Mouse (Mus musculus) forebrain, embryonic 12.5 days (tissue): ENCODE results near the gene 1700109H08Rik. TPM values are rescaled to one million over a fixed set of nuclear protein-coding genes. Genes with fewer than 3 reads are reported as not detected.
"Not testable (repeated sequence)": the region's sequence is repeated elsewhere in the genome, so short reads cannot be mapped to it uniquely, and the experiment has no call there.

Experiments used
- ATAC-seq: fragments of 200-750 bp; cut with Nextera tagmentation; 2 replicates; pipeline ENCODE4 v1.8.0; 2017; ENCODE audit warnings: moderate TSS enrichment; ENCODE audit not compliant: low FRiP score
- H3K27ac ChIP-seq: fragments of 300-500 bp; sonication (generic); 2 replicates; pipeline ENCODE4 v1.5.1; 2016; ENCODE audit warnings: mild to moderate bottlenecking
- H3K27me3 ChIP-seq: fragments of 300-500 bp; sonication (generic); 2 replicates; pipeline ENCODE4 v1.6.1; 2016; ENCODE audit warnings: mild to moderate bottlenecking
- H3K36me3 ChIP-seq: fragments of 300-500 bp; sonication (generic); replicated peaks from 2 replicates; pipeline ENCODE4 v1.6.1; 2016; ENCODE audit warnings: mild to moderate bottlenecking
- H3K4me1 ChIP-seq: fragments of 300-500 bp; sonication (generic); 2 replicates; pipeline ENCODE4 v1.6.1; 2016
- H3K4me2 ChIP-seq: fragments of 300-500 bp; sonication (generic); 2 replicates; pipeline ENCODE4 v1.6.1; 2016; ENCODE audit warnings: mild to moderate bottlenecking, moderate library complexity
- H3K4me3 ChIP-seq: fragments of 300-500 bp; sonication (generic); replicated peaks from 2 replicates; pipeline ENCODE4 v1.5.1; 2016; ENCODE audit warnings: mild to moderate bottlenecking
- H3K9ac ChIP-seq: fragments of 300-500 bp; sonication (generic); 2 replicates; pipeline ENCODE4 v1.6.1; 2016; ENCODE audit warnings: mild to moderate bottlenecking
- H3K9me3 ChIP-seq: fragments of 300-500 bp; sonication (generic); 2 replicates; pipeline ENCODE4 v1.6.1; 2016
- WGBS: fragments of 180-500 bp; shearing (Covaris S2); methylation state at CpG from one replicate; pipeline ENCODE4 v1.1.7; 2016; 5-methylcytosine and 5-hydroxymethylcytosine counted together
- polyA plus RNA-seq: library from polyadenylated mRNA; unstranded; fragments of >200 nt; fragmentation: Nextera tagmentation; extraction: Ambion mirVana; gene quantifications from 2 replicates; pipeline ENCODE4 v1.2.1, GENCODE M21; 2016

Gene 1700109H08Rik
- polyA plus RNA-seq: 4.9 and 6.2 TPM in 2 replicates

- no peak within 1 kb of the TSS for H3K9ac ChIP-seq
- H3K9me3 ChIP-seq: no peaks in the 10 kb centered on the region
- H3K27ac ChIP-seq: no peak within 1 kb of the TSS
- no peaks in the 10 kb centered on the region for H3K27me3 ChIP-seq
- 93% methylated on average over 4 of the region's 4 CpGs for WGBS
- peaks cover 90% of the 10 kb centered on the region for H3K36me3 ChIP-seq
- H3K4me3 ChIP-seq: no peak within 1 kb of the TSS
- no peaks in the 10 kb centered on the region for H3K4me1 ChIP-seq
- no peak for ATAC-seq
- no peak within 1 kb of the TSS for H3K4me2 ChIP-seq
These were observed at the start of gene 1700109H08Rik for GRCm38 (mm10) chr5:3571266-3571665. Gene 1700109H08Rik, plus strand, starts transcription at chr5:3571566.

- H3K36me3 ChIP-seq: 0 out of 2 replicates have a peak, but pooled peaks cover 5% of the 10 kb centered on the region
- no peaks in the 10 kb centered on the region for H3K4me1 ChIP-seq
- H3K27ac ChIP-seq: no peak overlapping the region
- 86% methylated on average over 12 of the region's 12 CpGs for WGBS
- no peak overlapping the region for H3K4me2 ChIP-seq
- H3K9ac ChIP-seq: no peak overlapping the region
- H3K27me3 ChIP-seq: no peaks in the 10 kb centered on the region
- H3K4me3 ChIP-seq: no peak overlapping the region
- no peaks in the 10 kb centered on the region for H3K9me3 ChIP-seq
- no peak for ATAC-seq
These were observed 49.6 kb upstream of the 1700109H08Rik start for GRCm38 (mm10) chr5:3521741-3522140.

GRCm38 (mm10) chr5:3522826-3523225 lies 48.5 kb upstream of the 1700109H08Rik start:
- no peaks in the 10 kb centered on the region for H3K9me3 ChIP-seq
- no peak overlapping the region for H3K4me2 ChIP-seq
- no peak for ATAC-seq
- no peaks in the 10 kb centered on the region for H3K27me3 ChIP-seq
- H3K27ac ChIP-seq: no peak overlapping the region
- 91% methylated on average over 10 of the region's 10 CpGs for WGBS
- H3K4me1 ChIP-seq: peaks cover 8% of the 10 kb centered on the region
- H3K36me3 ChIP-seq: 0 out of 2 replicates have a peak, but pooled peaks cover 5% of the 10 kb centered on the region
- no peak overlapping the region for H3K4me3 ChIP-seq
- H3K9ac ChIP-seq: no peak overlapping the region

- H3K27ac ChIP-seq: no peak overlapping the region
These were observed 44.2 kb upstream of the 1700109H08Rik start for GRCm38 (mm10) chr5:3527041-3527691.

GRCm38 (mm10) chr5:3529585-3530189 lies 41.7 kb upstream of the 1700109H08Rik start:
- no peaks in the 10 kb centered on the region for H3K36me3 ChIP-seq
- H3K27me3 ChIP-seq: no peaks in the 10 kb centered on the region
- no peak overlapping the region for H3K9ac ChIP-seq
- H3K4me2 ChIP-seq: no peak overlapping the region
- no peak for ATAC-seq
- no peak overlapping the region for H3K4me3 ChIP-seq
- no peak overlapping the region for H3K27ac ChIP-seq
- peaks cover 10% of the 10 kb centered on the region for H3K4me1 ChIP-seq
- WGBS: 83% methylated on average over 10 of the region's 10 CpGs
- H3K9me3 ChIP-seq: no peaks in the 10 kb centered on the region

More at GRCm38 (mm10) chr5:3527041-3527691, 44.2 kb upstream of the 1700109H08Rik start:
- Histone ChIP-seq H3K36me3 (no peaks in the 10 kb centered on the region), H3K9ac (no peak overlapping the region), H3K9me3 (no peaks in the 10 kb centered on the region), H3K27me3 (no peaks in the 10 kb centered on the region), H3K4me3 (no peak overlapping the region), H3K4me1 (peaks cover 10% of the 10 kb centered on the region), H3K4me2 (no peak overlapping the region)
- 29% methylated on average over 5 of the region's 5 CpGs for WGBS
- peak; percentile 69 for ATAC-seq

GRCm38 (mm10) chr5:3532048-3532447 lies 39.3 kb upstream of the 1700109H08Rik start:
- not testable (repeated sequence) for H3K4me3 ChIP-seq, H3K9me3 ChIP-seq, H3K4me1 ChIP-seq, H3K27ac ChIP-seq, H3K36me3 ChIP-seq, ATAC-seq, H3K9ac ChIP-seq, H3K4me2 ChIP-seq, H3K27me3 ChIP-seq

GRCm38 (mm10) chr5:3536592-3537212 lies 34.7 kb upstream of the 1700109H08Rik start:
- Histone ChIP-seq H3K36me3 (no peaks in the 10 kb centered on the region), H3K9me3 (no peaks in the 10 kb centered on the region), H3K4me1 (no peaks in the 10 kb centered on the region), H3K27ac (no peak overlapping the region), H3K4me3 (no peak overlapping the region), H3K9ac (no peak overlapping the region), H3K27me3 (no peaks in the 10 kb centered on the region), H3K4me2 (no peak overlapping the region)
- no peak for ATAC-seq
- 74% methylated on average over 3 of the region's 3 CpGs for WGBS

- Histone ChIP-seq H3K4me2 (no peak overlapping the region), H3K9ac (no peak overlapping the region), H3K36me3 (no peaks in the 10 kb centered on the region), H3K4me1 (no peaks in the 10 kb centered on the region), H3K9me3 (no peaks in the 10 kb centered on the region), H3K4me3 (no peak overlapping the region), H3K27me3 (no peaks in the 10 kb centered on the region), H3K27ac (no peak overlapping the region)
- 70% methylated on average over 11 of the region's 11 CpGs for WGBS
- ATAC-seq: no peak
These were observed 32.6 kb upstream of the 1700109H08Rik start for GRCm38 (mm10) chr5:3538505-3539472.

GRCm38 (mm10) chr5:3541871-3542270 lies 29.5 kb upstream of the 1700109H08Rik start:
- ATAC-seq: no peak
- WGBS: 81% methylated on average over 6 of the region's 6 CpGs
- no peaks in the 10 kb centered on the region for H3K27me3 ChIP-seq
- H3K9ac ChIP-seq: no peak overlapping the region
- no peak overlapping the region for H3K4me2 ChIP-seq
- no peak overlapping the region for H3K4me3 ChIP-seq
- H3K4me1 ChIP-seq: peaks cover 12% of the 10 kb centered on the region
- H3K27ac ChIP-seq: no peak overlapping the region
- H3K9me3 ChIP-seq: no peaks in the 10 kb centered on the region
- H3K36me3 ChIP-seq: peaks cover 3% of the 10 kb centered on the region

GRCm38 (mm10) chr5:3543629-3544479 lies 27.5 kb upstream of the 1700109H08Rik start, which contains the start of gene Fam133b:
Gene Fam133b, plus strand, starts transcription at chr5:3543833.
- Histone ChIP-seq H3K4me2 (peak within 1 kb of the TSS; percentile 69), H3K4me3 (peak within 1 kb of the TSS; percentile 92), H3K27me3 (no peaks in the 10 kb centered on the region), H3K36me3 (peaks cover 8% of the 10 kb centered on the region), H3K9ac (peak within 1 kb of the TSS; percentile 89), H3K4me1 (peaks cover 12% of the 10 kb centered on the region), H3K27ac (peak within 1 kb of the TSS; percentile 90), H3K9me3 (no peaks in the 10 kb centered on the region)
- ATAC-seq: peak; percentile 97
- WGBS: under 1% methylated on average over 59 of the region's 80 CpGs

- no peak overlapping the region for H3K27ac ChIP-seq
- H3K9ac ChIP-seq: peak overlapping the region; percentile 89
- H3K9me3 ChIP-seq: no peaks in the 10 kb centered on the region
- H3K36me3 ChIP-seq: peaks cover 8% of the 10 kb centered on the region
- H3K4me3 ChIP-seq: peak overlapping the region; percentile 92
- H3K4me1 ChIP-seq: peaks cover 12% of the 10 kb centered on the region
- 10% methylated on average over 7 of the region's 7 CpGs for WGBS
- ATAC-seq: peak; percentile 33
- no peaks in the 10 kb centered on the region for H3K27me3 ChIP-seq
- H3K4me2 ChIP-seq: peak overlapping the region; percentile 69
These were observed 26.9 kb upstream of the 1700109H08Rik start for GRCm38 (mm10) chr5:3544480-3544769.
